Mouse (Mus musculus) cerebellum, adult 8-10 months (tissue): ENCODE measurements at regions not wholly inside any gene's neighbourhood (a gene's known extent, or its start where the extent isn't known, plus 50 kb on each side); places are given as distances from the start of the nearest gene placed in this dataset.
A peak's percentile ranks its signal among the peaks of the same experiment; 100 is the strongest.

ENCODE experiments used
- DNase-seq: peaks from one replicate; pipeline ENCODE4 v3.0.0; 2022

- no peak for DNase-seq
Measured at GRCm38 (mm10) chrX:99541916-99542315, 70.8 kb upstream of the Pja1 start.

- no peak for DNase-seq
Measured at GRCm38 (mm10) chrX:99540087-99540576, 69.1 kb upstream of the Pja1 start.

- DNase-seq = no peak
Measured at GRCm38 (mm10) chrX:99539684-99540083, 68.6 kb upstream of the Pja1 start.

GRCm38 (mm10) chrX:99537814-99538213 lies 66.7 kb upstream of the Pja1 start:
- DNase-seq = no peak

GRCm38 (mm10) chrX:99534922-99535321 lies 63.8 kb upstream of the Pja1 start:
- DNase-seq = no peak

- no peak for DNase-seq
Measured at GRCm38 (mm10) chrX:99531154-99531553, 60.1 kb upstream of the Pja1 start.

GRCm38 (mm10) chrX:99530511-99530910 lies 59.4 kb upstream of the Pja1 start:
- no peak for DNase-seq

GRCm38 (mm10) chrX:99523306-99523705 lies 52.2 kb upstream of the Pja1 start:
- no peak for DNase-seq

- DNase-seq = peak; percentile 63
Measured at GRCm38 (mm10) chrX:99522830-99523229, 51.8 kb upstream of the Pja1 start.

- no peak for DNase-seq
Measured at GRCm38 (mm10) chrX:99522289-99522688, 51.2 kb upstream of the Pja1 start.

- no peak for DNase-seq
Measured at GRCm38 (mm10) chrX:99521866-99522265, 50.8 kb upstream of the Pja1 start.
